Mouse (Mus musculus): ENCODE results near the gene Zfp36.

GRCm38 (mm10) chr7:28372251-28373108 lies 7.6 kb downstream of the Zfp36 start, which contains the start of gene Plekhg2:
- peak; percentile 57 for TF ChIP-seq CTCF (IDR thresholded peaks at IDR 0.05; ENCODE audit: extremely low read depth, insufficient read depth, insufficient read length, insufficient replicate concordance)
- peak; percentile 53 for TF ChIP-seq POLR2A (IDR thresholded peaks at IDR 0.05; ENCODE audit: low read depth, low read length)
